Mouse (Mus musculus): ENCODE data around the gene Mrps18c. TPM values are rescaled to one million over a fixed set of nuclear protein-coding genes. Genes with fewer than 3 reads are reported as not detected.

Gene Mrps18c
- polyA plus RNA-seq, 1 experiment from 2014 or later = 128 TPM

GRCm38 (mm10) chr5:100828701-100829100 lies 30.3 kb downstream of the Mrps18c start:
- H3K9ac ChIP-seq = no peak overlapping the region
- WGBS = 77% methylated on average over 3 of the region's 3 CpGs

GRCm38 (mm10) chr5:100832680-100833079 lies 34.3 kb downstream of the Mrps18c start:
- no peak overlapping the region for H3K4me3 ChIP-seq
- peaks cover 21% of the 10 kb centered on the region for H3K4me1 ChIP-seq
- H3K27ac ChIP-seq (replicated peaks) = no peak overlapping the region
- H3K36me3 ChIP-seq = 0 out of 2 replicates have a peak, but pooled peaks cover 4% of the 10 kb centered on the region
- no peak overlapping the region for H3K9ac ChIP-seq
- H3K9me3 ChIP-seq = no peaks in the 10 kb centered on the region
- no peak for ATAC-seq (ENCODE audit: extremely low read depth, insufficient number of reproducible peaks, low FRiP score, low TSS enrichment)
- 77% methylated on average over 3 of the region's 3 CpGs for whole genome bisulfite sequencing
- no peak overlapping the region for H3K4me2 ChIP-seq
- H3K27me3 ChIP-seq (replicated peaks) = no peaks in the 10 kb centered on the region

More at GRCm38 (mm10) chr5:100828701-100829100, 30.3 kb downstream of the Mrps18c start:
- Histone ChIP-seq H3K27ac (replicated peaks) (no peak overlapping the region), H3K4me1 (no peaks in the 10 kb centered on the region), H3K4me2 (no peak overlapping the region), H3K36me3 (no peaks in the 10 kb centered on the region), H3K27me3 (replicated peaks) (no peaks in the 10 kb centered on the region), H3K4me3 (no peak overlapping the region), H3K9me3 (no peaks in the 10 kb centered on the region)
- no peak for ATAC-seq (ENCODE audit: extremely low read depth, insufficient number of reproducible peaks, low FRiP score, low TSS enrichment)

GRCm38 (mm10) chr5:100833841-100834240 lies 35.4 kb downstream of the Mrps18c start:
- ATAC-seq (ENCODE audit: extremely low read depth, insufficient number of reproducible peaks, low FRiP score, low TSS enrichment) = no peak

GRCm38 (mm10) chr5:100835862-100836538 lies 37.6 kb downstream of the Mrps18c start:
- 0 out of 2 replicates have a peak, but pooled peaks cover 4% of the 10 kb centered on the region for H3K36me3 ChIP-seq
- no peaks in the 10 kb centered on the region for H3K27me3 ChIP-seq (replicated peaks)
- peak overlapping the region; percentile 87 for H3K27ac ChIP-seq (replicated peaks)
- no peak for ATAC-seq (ENCODE audit: extremely low read depth, insufficient number of reproducible peaks, low FRiP score, low TSS enrichment)
- no peaks in the 10 kb centered on the region for H3K9me3 ChIP-seq
- peaks cover 30% of the 10 kb centered on the region for H3K4me1 ChIP-seq
- H3K4me3 ChIP-seq = no peak overlapping the region
- H3K9ac ChIP-seq = no peak overlapping the region
- WGBS = 27% methylated on average over 9 of the region's 9 CpGs
- H3K4me2 ChIP-seq = peak overlapping the region; percentile 31

More at GRCm38 (mm10) chr5:100833841-100834240, 35.4 kb downstream of the Mrps18c start:
- Histone ChIP-seq H3K27ac (replicated peaks) (no peak overlapping the region), H3K4me2 (no peak overlapping the region), H3K9ac (no peak overlapping the region), H3K4me1 (peaks cover 29% of the 10 kb centered on the region), H3K36me3 (0 out of 2 replicates have a peak, but pooled peaks cover 4% of the 10 kb centered on the region), H3K27me3 (replicated peaks) (no peaks in the 10 kb centered on the region), H3K4me3 (no peak overlapping the region), H3K9me3 (no peaks in the 10 kb centered on the region)
- 80% methylated on average over 2 of the region's 2 CpGs for WGBS

GRCm38 (mm10) chr5:100837907-100838306 lies 39.5 kb downstream of the Mrps18c start:
- no peak overlapping the region for H3K9ac ChIP-seq
- no peaks in the 10 kb centered on the region for H3K27me3 ChIP-seq (replicated peaks)
- ATAC-seq (ENCODE audit: extremely low read depth, insufficient number of reproducible peaks, low FRiP score, low TSS enrichment) = peak; percentile 66; the same call in 1 of the 2 replicates
- H3K36me3 ChIP-seq = peaks cover 18% of the 10 kb centered on the region
- H3K4me2 ChIP-seq = no peak overlapping the region
- H3K4me3 ChIP-seq = no peak overlapping the region
- 15% methylated on average over 7 of the region's 7 CpGs for WGBS
- peak overlapping the region; percentile 83 for H3K27ac ChIP-seq (replicated peaks)
- H3K4me1 ChIP-seq = peaks cover 33% of the 10 kb centered on the region
- H3K9me3 ChIP-seq = peaks cover 11% of the 10 kb centered on the region

- Histone ChIP-seq H3K4me2 (peak overlapping the region; percentile 90), H3K27ac (replicated peaks) (peak overlapping the region; percentile 96; the same call in 1 of the 2 replicates), H3K27me3 (replicated peaks) (peaks cover 13% of the 10 kb centered on the region), H3K9ac (peak overlapping the region; percentile 92), H3K36me3 (peaks cover 17% of the 10 kb centered on the region), H3K9me3 (peaks cover 11% of the 10 kb centered on the region), H3K4me3 (peak overlapping the region; percentile 78), H3K4me1 (peaks cover 37% of the 10 kb centered on the region)
- WGBS = 42% methylated on average over 3 of the region's 3 CpGs
- ATAC-seq (ENCODE audit: extremely low read depth, insufficient number of reproducible peaks, low FRiP score, low TSS enrichment) = no peak
Observed at GRCm38 (mm10) chr5:100844485-100844884, 46.1 kb downstream of the Mrps18c start.

GRCm38 (mm10) chr5:100845485-100845847 lies 47.0 kb downstream of the Mrps18c start, which contains the start of gene Gpat3:
Gene Gpat3, plus strand, starts transcription at chr5:100845713.
- Histone ChIP-seq H3K4me2 (peak within 1 kb of the TSS; percentile 90), H3K36me3 (peaks cover 19% of the 10 kb centered on the region), H3K9ac (peak within 1 kb of the TSS; percentile 92), H3K27me3 (replicated peaks) (peaks cover 13% of the 10 kb centered on the region), H3K4me1 (peaks cover 37% of the 10 kb centered on the region), H3K27ac (replicated peaks) (peak within 1 kb of the TSS; percentile 96), H3K4me3 (peak within 1 kb of the TSS; percentile 78), H3K9me3 (peaks cover 11% of the 10 kb centered on the region)
- 0 out of 2 replicates have a peak, but pooled peaks have one; percentile 28 for ATAC-seq (ENCODE audit: extremely low read depth, insufficient number of reproducible peaks, low FRiP score, low TSS enrichment)
- WGBS = 0% methylated on average over 16 of the region's 16 CpGs

- H3K27ac ChIP-seq (replicated peaks) = peak overlapping the region; percentile 96
- H3K9ac ChIP-seq = peak overlapping the region; percentile 92
- peaks cover 11% of the 10 kb centered on the region for H3K9me3 ChIP-seq
- H3K36me3 ChIP-seq = peaks cover 19% of the 10 kb centered on the region
- H3K4me1 ChIP-seq = peaks cover 36% of the 10 kb centered on the region
- peak overlapping the region; percentile 90 for H3K4me2 ChIP-seq
- under 1% methylated on average over 52 of the region's 52 CpGs for WGBS
- peak overlapping the region; percentile 78 for H3K4me3 ChIP-seq
- peaks cover 13% of the 10 kb centered on the region for H3K27me3 ChIP-seq (replicated peaks)
- ATAC-seq (ENCODE audit: extremely low read depth, insufficient number of reproducible peaks, low FRiP score, low TSS enrichment) = peak; percentile 57; the same call in 1 of the 2 replicates
Observed at GRCm38 (mm10) chr5:100845848-100846598, 47.6 kb downstream of the Mrps18c start.

- Histone ChIP-seq H3K27me3 (replicated peaks) (peaks cover 13% of the 10 kb centered on the region), H3K4me1 (peaks cover 34% of the 10 kb centered on the region), H3K27ac (replicated peaks) (peak overlapping the region; percentile 96), H3K9ac (peak overlapping the region; percentile 92), H3K4me3 (peak overlapping the region; percentile 78), H3K9me3 (peaks cover 11% of the 10 kb centered on the region), H3K4me2 (peak overlapping the region; percentile 90), H3K36me3 (peaks cover 15% of the 10 kb centered on the region)
- 0 out of 2 replicates have a peak, but pooled peaks have one; percentile 9 for ATAC-seq (ENCODE audit: extremely low read depth, insufficient number of reproducible peaks, low FRiP score, low TSS enrichment)
- WGBS = 1% methylated on average over 22 of the region's 22 CpGs
Observed at GRCm38 (mm10) chr5:100846599-100846920, 48.1 kb downstream of the Mrps18c start.

- peak overlapping the region; percentile 90 for H3K4me2 ChIP-seq
- H3K4me1 ChIP-seq = peaks cover 34% of the 10 kb centered on the region
- peaks cover 13% of the 10 kb centered on the region for H3K27me3 ChIP-seq (replicated peaks)
- peak overlapping the region; percentile 78 for H3K4me3 ChIP-seq
- H3K27ac ChIP-seq (replicated peaks) = peak overlapping the region; percentile 96
- peaks cover 9% of the 10 kb centered on the region for H3K36me3 ChIP-seq
- ATAC-seq (ENCODE audit: extremely low read depth, insufficient number of reproducible peaks, low FRiP score, low TSS enrichment) = no peak
- WGBS = 2% methylated on average over 2 of the region's 2 CpGs
- H3K9ac ChIP-seq = peak overlapping the region; percentile 92
- H3K9me3 ChIP-seq = peaks cover 5% of the 10 kb centered on the region
Observed at GRCm38 (mm10) chr5:100847143-100847542, 48.7 kb downstream of the Mrps18c start.

GRCm38 (mm10) chr5:100853963-100854362 lies 55.5 kb downstream of the Mrps18c start:
- peaks cover 8% of the 10 kb centered on the region; the same call in 1 of the 2 replicates for H3K36me3 ChIP-seq
- H3K4me1 ChIP-seq = no peaks in the 10 kb centered on the region
- no peak overlapping the region for H3K9ac ChIP-seq
- H3K27ac ChIP-seq (replicated peaks) = no peak overlapping the region
- H3K9me3 ChIP-seq = no peaks in the 10 kb centered on the region
- H3K27me3 ChIP-seq (replicated peaks) = no peaks in the 10 kb centered on the region
- WGBS = 76% methylated on average over 4 of the region's 4 CpGs
- no peak for ATAC-seq (ENCODE audit: extremely low read depth, insufficient number of reproducible peaks, low FRiP score, low TSS enrichment)
- no peak overlapping the region for H3K4me3 ChIP-seq
- no peak overlapping the region for H3K4me2 ChIP-seq

Data from heart, embryonic 13.5 days (tissue).